Mouse (Mus musculus): Measurements from ENCODE around the gene Tmprss11c.
"Not testable (repeated sequence)": the region's sequence is repeated elsewhere in the genome, so short reads cannot be mapped to it uniquely, and the experiment has no call there.

The Tmprss11c gene

DNA sequence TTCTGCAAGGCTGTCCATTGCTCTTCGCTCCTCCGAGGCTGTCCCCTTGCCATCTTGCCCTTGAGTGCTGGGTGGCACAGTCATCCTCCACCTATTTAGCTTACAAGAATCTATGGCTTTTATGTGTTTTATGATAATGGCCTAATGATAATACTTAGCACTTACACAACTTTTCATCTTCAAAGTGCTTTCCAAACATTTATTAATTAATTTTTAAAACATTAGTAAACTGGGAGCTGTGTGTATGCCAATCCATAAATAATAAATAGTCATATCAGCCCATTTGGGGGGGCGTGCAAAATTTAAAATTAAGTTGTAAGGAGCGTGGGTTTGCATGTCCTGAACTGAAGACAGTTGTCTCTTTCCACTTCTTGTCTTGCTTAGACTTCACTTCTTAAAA lies at the start of gene Tmprss11c:
Tmprss11c (minus strand) TSS at position 101 of the 400 bp plus-strand sequence.
- DNase-seq (ENCODE audit: low read depth, low spot score) = no peak

DNA sequence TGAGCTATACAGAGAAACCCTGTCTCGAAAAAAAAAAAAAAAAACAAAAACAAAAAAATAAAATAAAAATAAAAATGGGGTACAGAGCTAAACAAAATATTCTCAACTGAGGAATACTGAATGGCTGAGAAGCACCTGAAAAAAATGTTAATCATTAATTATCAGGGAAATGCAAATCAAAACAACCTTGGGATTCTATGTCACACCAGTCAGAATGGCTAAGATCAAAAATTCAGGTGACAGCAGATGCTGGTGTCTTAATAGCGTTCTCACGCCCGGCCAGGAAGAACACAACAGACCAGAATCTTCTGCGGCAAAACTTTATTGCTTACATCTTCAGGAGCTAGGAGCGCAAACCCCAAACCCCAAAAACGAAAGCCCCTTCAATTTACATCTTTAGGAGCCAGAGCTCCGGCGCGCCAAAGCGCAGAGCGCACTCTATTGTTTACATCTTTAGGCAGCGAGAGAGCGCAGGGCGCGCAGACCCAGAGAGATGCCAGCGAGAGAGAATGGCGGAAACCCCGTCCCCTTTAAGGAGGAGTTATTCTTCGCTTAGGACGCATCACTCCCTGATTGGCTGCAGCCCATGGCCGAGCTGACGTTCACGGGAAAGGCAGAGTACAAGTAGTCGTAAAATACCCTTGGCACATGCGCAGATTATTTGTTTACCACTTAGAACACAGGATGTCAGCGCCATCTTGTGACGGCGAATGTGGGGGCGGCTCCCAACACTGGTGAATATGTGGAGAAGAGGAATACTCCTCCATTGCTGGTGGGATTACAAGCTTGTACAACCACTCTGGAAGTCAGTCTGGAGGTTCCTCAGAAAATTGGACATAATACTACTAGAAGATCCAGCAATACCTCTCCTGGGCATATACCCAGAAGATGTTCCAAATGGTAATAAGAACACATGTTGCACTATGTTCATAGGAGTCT lies 29.2 kb upstream of the Tmprss11c start:
- not testable (repeated sequence) for DNase-seq (ENCODE audit: low read depth, low spot score)

DNA sequence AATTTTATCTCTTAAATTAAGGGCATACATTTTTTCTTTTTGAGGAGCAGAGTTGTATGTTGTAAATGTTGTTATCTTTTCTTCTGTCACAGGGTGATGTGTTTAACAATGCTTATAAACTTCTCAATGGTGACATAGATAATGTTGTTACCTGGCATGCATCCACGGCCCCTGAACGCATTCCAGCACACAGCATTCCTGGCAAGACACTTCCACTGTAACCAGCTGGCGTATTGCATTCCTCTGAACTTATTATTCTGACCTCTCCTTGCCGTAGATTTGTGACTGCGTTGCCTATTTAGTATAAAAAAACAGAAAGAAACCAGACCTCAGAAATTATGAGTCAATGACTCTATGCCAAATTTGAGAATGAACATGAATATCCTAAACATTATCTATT lies 17.0 kb upstream of the Tmprss11c start:
- DNase-seq (ENCODE audit: low read depth, low spot score) = no peak

DNA sequence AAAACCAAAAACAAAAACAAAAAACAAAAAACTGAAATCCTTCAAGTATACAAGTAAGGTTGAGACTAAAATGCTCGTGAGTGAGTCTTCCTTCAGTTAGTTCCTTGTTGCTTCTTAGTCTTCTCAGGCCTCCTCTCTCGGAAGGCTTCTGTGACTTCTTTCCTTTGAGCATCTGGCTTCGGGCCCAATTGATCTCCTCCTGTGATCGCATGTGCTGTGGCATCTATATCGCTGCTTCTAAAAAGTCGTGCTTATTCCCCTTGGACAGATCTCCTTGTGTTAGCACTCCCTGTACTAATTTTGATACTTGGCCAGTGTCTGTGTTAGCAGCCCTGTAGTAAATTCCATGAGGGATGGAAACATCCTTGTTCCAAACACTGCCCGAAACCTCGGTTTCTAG lies 14.8 kb upstream of the Tmprss11c start:
- DNase-seq (ENCODE audit: low read depth, low spot score) = no peak

DNA sequence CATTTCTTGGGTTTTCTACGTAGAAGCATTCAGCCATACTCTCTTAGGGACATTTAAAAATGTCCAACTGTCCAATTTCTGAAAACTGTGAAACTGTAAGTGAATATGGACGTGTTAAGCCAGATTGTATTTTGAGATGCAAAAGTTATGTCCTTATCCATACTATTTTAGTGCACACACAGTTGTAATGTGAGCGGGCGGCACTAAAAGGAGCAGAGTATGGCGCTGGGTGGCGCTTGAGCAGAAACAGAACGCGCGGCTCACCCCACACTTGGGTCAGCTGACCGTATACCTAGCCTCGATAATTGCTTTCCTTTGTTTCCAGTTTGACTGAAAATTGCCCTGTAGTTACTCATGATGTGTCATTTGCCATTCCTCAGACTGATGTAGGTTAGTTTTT lies 42.5 kb downstream of the Tmprss11c start:
- DNase-seq (ENCODE audit: low read depth, low spot score) = no peak

DNA sequence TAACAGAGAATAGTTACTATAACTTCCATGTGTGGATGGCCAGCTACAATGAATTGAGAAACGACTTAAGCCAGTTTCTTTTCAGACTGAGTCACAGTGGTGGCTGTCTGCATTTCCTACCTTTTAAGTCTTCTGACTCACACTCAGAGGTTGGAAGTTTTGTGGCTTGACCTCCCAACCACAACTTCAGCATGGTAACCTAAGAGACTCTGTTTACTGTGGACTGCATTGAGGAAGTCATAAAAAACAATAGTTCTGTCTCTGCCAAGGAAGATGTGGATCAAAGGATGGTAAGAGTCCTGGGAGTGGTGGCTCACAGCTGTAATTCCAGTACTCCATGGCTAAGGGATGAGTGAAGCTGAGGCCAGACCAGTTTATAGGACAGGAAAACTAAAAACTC lies 44.2 kb downstream of the Tmprss11c start:
- DNase-seq (ENCODE audit: low read depth, low spot score) = no peak

DNA sequence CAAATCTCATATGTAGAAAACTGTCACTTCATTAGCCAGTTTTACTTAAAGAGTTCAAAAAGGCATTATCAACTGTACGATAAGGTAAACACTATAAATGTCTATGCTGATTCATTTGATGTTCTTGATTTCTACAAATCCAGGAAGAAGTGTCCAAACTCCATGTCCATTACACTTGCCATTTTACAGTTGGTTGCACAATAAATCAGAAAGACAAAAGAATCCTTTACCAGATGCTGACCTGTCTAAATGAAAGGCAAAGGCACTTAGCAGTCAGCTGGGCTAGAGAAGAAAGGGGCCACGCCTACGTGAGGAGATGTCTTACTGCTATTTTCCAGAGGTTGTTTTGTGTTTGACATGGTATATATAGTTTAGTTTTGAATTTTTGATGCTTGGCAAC lies 44.8 kb downstream of the Tmprss11c start:
- peak; percentile 10 for DNase-seq (ENCODE audit: low read depth, low spot score)

DNA sequence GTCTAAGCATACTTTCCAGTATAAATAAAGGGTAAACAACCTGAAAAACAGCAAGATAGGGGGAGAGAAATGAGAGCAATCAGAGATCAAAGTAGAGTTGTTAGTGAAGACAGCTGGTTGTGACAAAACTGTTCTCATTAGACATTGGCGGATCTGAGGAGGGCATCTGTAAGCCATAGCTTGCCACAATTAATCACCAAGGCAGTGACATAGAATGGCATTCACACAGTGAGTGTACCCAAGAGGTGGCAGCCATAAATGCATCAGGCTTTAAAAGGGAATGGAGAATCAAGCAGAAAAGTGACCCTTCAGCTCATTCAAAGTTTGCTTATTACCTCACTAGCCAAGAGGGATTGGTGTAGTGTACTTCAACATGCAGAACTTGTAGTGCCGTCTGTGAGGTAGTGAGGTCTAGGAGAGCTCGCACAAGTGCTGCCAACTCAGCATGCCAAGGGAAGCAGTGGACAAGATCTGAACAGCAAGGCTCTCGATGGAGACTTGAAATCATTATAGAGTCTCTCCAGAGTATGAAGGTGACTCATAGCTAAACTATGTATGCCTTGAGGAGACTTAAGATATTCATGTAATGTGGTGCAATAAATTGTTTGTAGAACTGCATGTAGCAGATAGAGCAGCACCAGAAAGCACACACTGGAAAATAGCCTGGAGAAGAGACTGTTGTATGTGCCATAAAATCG lies 61.8 kb downstream of the Tmprss11c start:
- DNase-seq (ENCODE audit: low read depth, low spot score) = no peak

DNA sequence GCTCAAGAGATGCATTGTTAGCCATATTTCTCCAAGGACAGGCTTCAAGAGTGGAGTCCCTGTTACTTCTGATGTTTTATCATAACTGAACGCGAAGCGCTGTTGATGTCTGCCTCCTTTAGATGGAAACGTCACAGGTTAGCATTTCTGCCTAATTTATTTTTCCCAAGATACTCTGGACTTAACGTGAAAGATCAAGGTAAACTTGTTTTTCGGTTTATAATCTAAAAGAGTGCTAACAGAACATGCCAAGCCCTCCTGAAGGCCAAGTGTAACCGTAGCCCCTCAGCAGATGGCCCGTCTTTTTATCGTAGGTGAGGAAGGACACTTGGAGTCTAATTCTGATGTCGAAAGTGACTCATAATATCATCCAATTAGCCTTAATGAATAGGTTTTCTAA lies 91.3 kb downstream of the Tmprss11c start, which contains the start of gene Gnrhr:
Gnrhr (minus strand) TSS at position 101 of the 400 bp plus-strand sequence.
- no peak for DNase-seq (ENCODE audit: low read depth, low spot score)

DNA sequence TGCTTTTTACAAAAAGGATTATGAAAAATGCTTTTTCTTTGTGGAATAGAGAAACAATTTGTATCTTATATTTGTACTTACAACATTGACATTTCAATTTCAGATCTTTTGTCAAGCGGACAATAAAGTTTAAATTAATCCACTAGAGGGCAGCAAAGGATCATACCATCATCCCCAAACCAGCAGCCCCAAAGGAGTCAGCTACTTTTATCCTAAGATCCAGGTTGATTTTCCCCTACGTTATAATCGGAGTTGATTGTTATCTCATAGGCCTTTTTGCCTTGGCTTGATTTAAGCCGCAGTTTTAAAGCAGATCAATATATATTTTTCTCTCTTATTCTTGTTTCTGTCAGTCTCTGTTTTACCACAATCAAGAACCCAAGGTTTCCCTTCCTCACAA lies 97.8 kb downstream of the Tmprss11c start:
- peak; percentile 68 for DNase-seq (ENCODE audit: low read depth, low spot score)

DNA sequence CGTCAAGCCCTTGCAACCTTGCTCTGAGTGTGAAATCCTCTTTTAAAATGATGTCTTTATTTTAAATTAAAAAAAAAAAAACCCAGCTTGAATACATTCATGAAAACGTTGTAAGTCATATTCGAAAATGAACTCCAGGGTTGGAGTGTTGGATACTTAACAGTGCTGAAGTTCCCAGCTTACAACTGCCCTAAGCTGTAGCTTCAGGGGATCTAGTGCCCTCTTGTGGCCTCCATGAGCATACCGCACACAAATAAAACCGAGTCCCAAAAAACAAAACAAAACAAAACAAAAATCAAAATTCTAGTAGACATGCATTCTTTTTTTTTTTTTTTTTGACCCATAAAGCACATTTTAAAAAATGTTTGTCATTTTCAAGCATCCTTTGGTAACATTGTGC lies 98.3 kb downstream of the Tmprss11c start:
- peak; percentile 80 for DNase-seq (ENCODE audit: low read depth, low spot score)

DNA sequence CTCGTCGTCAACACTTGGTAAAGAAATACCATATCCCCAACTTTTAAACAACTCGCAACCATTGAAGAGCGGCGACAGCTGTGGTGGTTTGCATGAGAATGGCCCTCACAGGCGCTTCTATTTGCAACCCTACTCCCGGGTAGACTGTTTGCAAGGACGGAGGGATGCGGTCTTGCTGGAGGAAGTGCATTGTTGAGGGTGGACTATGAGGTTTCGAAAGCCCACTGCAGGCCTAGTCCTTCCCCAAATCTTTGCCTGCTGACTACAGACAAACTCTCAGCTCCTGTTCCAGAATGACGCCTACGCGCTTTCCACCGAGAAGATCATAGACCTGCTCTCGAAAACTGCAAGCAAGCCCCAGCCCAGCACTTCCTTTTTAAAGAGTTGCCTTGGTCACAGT lies 98.8 kb downstream of the Tmprss11c start:
- DNase-seq (ENCODE audit: low read depth, low spot score) = no peak

DNA sequence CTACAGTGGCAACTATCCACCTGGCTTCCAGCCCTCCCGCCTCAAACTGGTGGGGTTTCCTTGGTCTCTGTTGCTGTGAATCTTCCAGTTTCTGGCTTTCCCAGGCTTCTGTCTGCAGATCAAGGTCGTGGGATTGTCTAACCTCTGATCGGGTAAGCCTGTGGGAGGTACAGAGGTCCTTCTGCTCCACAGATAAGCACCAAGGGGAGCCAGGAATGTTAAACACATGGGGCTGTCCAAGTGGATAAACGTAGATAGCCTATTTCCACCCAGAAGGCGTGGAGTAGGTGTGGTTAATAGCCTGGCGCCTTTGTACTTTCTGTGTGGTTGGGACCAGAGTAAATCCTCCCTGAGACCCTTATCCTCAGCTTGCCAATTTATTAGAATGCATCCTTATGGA lies 101.7 kb downstream of the Tmprss11c start:
- peak; percentile 55 for DNase-seq (ENCODE audit: low read depth, low spot score)

Data from R1 (cell line).